Mouse (Mus musculus): Measurements from ENCODE around the gene 1700007K13Rik. TPM values are rescaled to one million over a fixed set of nuclear protein-coding genes. Genes with fewer than 3 reads are reported as not detected.

The 1700007K13Rik gene
- polyA plus RNA-seq, 1 experiment, result 0.43 TPM

- H3K4me2 ChIP-seq (ENCODE audit: low read depth), result no peak overlapping the region
- H3ac ChIP-seq (ENCODE audit: control insufficient read depth, insufficient read length), result no peak overlapping the region
- H3K27me3 ChIP-seq (ENCODE audit: control insufficient read depth, insufficient read depth, insufficient read length), result peaks cover 4% of the 10 kb centered on the region
- H3K79me2 ChIP-seq (ENCODE audit: control insufficient read depth, insufficient read depth), result no peaks in the 10 kb centered on the region
- TF ChIP-seq CEBPB (IDR thresholded peaks at IDR 0.05; ENCODE audit: insufficient read depth, poor library complexity, severe bottlenecking), result no peak
- TF ChIP-seq REST (IDR thresholded peaks at IDR 0.05; ENCODE audit: insufficient read depth, insufficient read length), result no peak
- no peak for TF ChIP-seq MAX (IDR thresholded peaks at IDR 0.05; ENCODE audit: low read depth)
- TF ChIP-seq POLR2AphosphoS2 (IDR thresholded peaks at IDR 0.05; ENCODE audit: insufficient read length, low read depth), result no peak
- TF ChIP-seq POLR2A (IDR thresholded peaks at IDR 0.05; ENCODE audit: insufficient read length, low read depth), result no peak
- H3K36me3 ChIP-seq (ENCODE audit: control insufficient read depth, insufficient read depth), result no peaks in the 10 kb centered on the region
- H3K4me3 ChIP-seq, result no peak overlapping the region
Observed at GRCm38 (mm10) chr2:28419898-28420297, 46.2 kb downstream of the 1700007K13Rik start.

- Histone ChIP-seq H3ac (ENCODE audit: control insufficient read depth, insufficient read length) (no peak overlapping the region), H3K27me3 (ENCODE audit: control insufficient read depth, insufficient read depth, insufficient read length) (peaks cover 3% of the 10 kb centered on the region), H3K4me3 (no peak overlapping the region), H3K36me3 (ENCODE audit: control insufficient read depth, insufficient read depth) (no peaks in the 10 kb centered on the region), H3K79me2 (ENCODE audit: control insufficient read depth, insufficient read depth) (no peaks in the 10 kb centered on the region), H3K4me2 (ENCODE audit: low read depth) (no peak overlapping the region)
- TF ChIP-seq MAX (IDR thresholded peaks at IDR 0.05; ENCODE audit: low read depth) (no peak), REST (IDR thresholded peaks at IDR 0.05; ENCODE audit: insufficient read depth, insufficient read length) (no peak), MYOD1 (IDR thresholded peaks at IDR 0.05; ENCODE audit: control insufficient read depth in 1 of 3, insufficient read length in 2 of 3, low read depth in 2 of 3) (no peak), POLR2A (IDR thresholded peaks at IDR 0.05; ENCODE audit: insufficient read length, low read depth) (no peak), POLR2AphosphoS2 (IDR thresholded peaks at IDR 0.05; ENCODE audit: insufficient read length, low read depth) (no peak), MYOG (IDR thresholded peaks at IDR 0.05; ENCODE audit: control insufficient read depth in 1 of 3, insufficient read depth in 1 of 3, insufficient read length in 2 of 3, low read depth in 2 of 3) (no peak), TCF12 (IDR thresholded peaks at IDR 0.05; ENCODE audit: insufficient read depth, poor library complexity, severe bottlenecking) (no peak), USF1 (IDR thresholded peaks at IDR 0.05; ENCODE audit: low read depth) (no peak), CEBPB (IDR thresholded peaks at IDR 0.05; ENCODE audit: insufficient read depth, poor library complexity, severe bottlenecking) (no peak), SRF (IDR thresholded peaks at IDR 0.05; ENCODE audit: control insufficient read depth, insufficient read length, low read depth) (no peak), TCF3 (IDR thresholded peaks at IDR 0.05; ENCODE audit: insufficient read length, low read depth) (no peak), E2F4 (IDR thresholded peaks at IDR 0.05; ENCODE audit: insufficient read depth) (no peak)
Observed at GRCm38 (mm10) chr2:28418034-28418433, 48.1 kb downstream of the 1700007K13Rik start.

- Histone ChIP-seq H3K4me3 (no peak overlapping the region), H3K4me2 (ENCODE audit: low read depth) (no peak overlapping the region), H3K36me3 (ENCODE audit: control insufficient read depth, insufficient read depth) (no peaks in the 10 kb centered on the region), H3K27me3 (ENCODE audit: control insufficient read depth, insufficient read depth, insufficient read length) (no peaks in the 10 kb centered on the region), H3K79me2 (ENCODE audit: control insufficient read depth, insufficient read depth) (no peaks in the 10 kb centered on the region), H3ac (ENCODE audit: control insufficient read depth, insufficient read length) (no peak overlapping the region)
- no peak for TF ChIP-seq MYOG (IDR thresholded peaks at IDR 0.05; ENCODE audit: control insufficient read depth in 1 of 3, insufficient read depth in 1 of 3, insufficient read length in 2 of 3, low read depth in 2 of 3)
- no peak for TF ChIP-seq REST (IDR thresholded peaks at IDR 0.05; ENCODE audit: insufficient read depth, insufficient read length)
- TF ChIP-seq USF1 (IDR thresholded peaks at IDR 0.05; ENCODE audit: low read depth), result no peak
- TF ChIP-seq POLR2AphosphoS2 (IDR thresholded peaks at IDR 0.05; ENCODE audit: insufficient read length, low read depth), result no peak
- TF ChIP-seq E2F4 (IDR thresholded peaks at IDR 0.05; ENCODE audit: insufficient read depth), result no peak
- no peak for TF ChIP-seq MYOD1 (IDR thresholded peaks at IDR 0.05; ENCODE audit: control insufficient read depth in 1 of 3, insufficient read length in 2 of 3, low read depth in 2 of 3)
- TF ChIP-seq SRF (IDR thresholded peaks at IDR 0.05; ENCODE audit: control insufficient read depth, insufficient read length, low read depth), result no peak
Observed at GRCm38 (mm10) chr2:28416511-28416910, 49.6 kb downstream of the 1700007K13Rik start.

GRCm38 (mm10) chr2:28415387-28416024, 50.6 kb downstream of the 1700007K13Rik start:
- Histone ChIP-seq H3ac (ENCODE audit: control insufficient read depth, insufficient read length) (no peak overlapping the region), H3K79me2 (ENCODE audit: control insufficient read depth, insufficient read depth) (no peaks in the 10 kb centered on the region), H3K4me2 (ENCODE audit: low read depth) (no peak overlapping the region), H3K27me3 (ENCODE audit: control insufficient read depth, insufficient read depth, insufficient read length) (no peaks in the 10 kb centered on the region), H3K4me3 (no peak overlapping the region), H3K36me3 (ENCODE audit: control insufficient read depth, insufficient read depth) (no peaks in the 10 kb centered on the region)
- TF ChIP-seq USF1 (IDR thresholded peaks at IDR 0.05; ENCODE audit: low read depth) (no peak), TCF3 (IDR thresholded peaks at IDR 0.05; ENCODE audit: insufficient read length, low read depth) (no peak), MYOG (IDR thresholded peaks at IDR 0.05; ENCODE audit: control insufficient read depth in 1 of 3, insufficient read depth in 1 of 3, insufficient read length in 2 of 3, low read depth in 2 of 3) (no peak), TCF12 (IDR thresholded peaks at IDR 0.05; ENCODE audit: insufficient read depth, poor library complexity, severe bottlenecking) (no peak), MAX (IDR thresholded peaks at IDR 0.05; ENCODE audit: low read depth) (no peak), MYOD1 (IDR thresholded peaks at IDR 0.05; ENCODE audit: control insufficient read depth in 1 of 3, insufficient read length in 2 of 3, low read depth in 2 of 3) (no peak), SRF (IDR thresholded peaks at IDR 0.05; ENCODE audit: control insufficient read depth, insufficient read length, low read depth) (no peak), POLR2AphosphoS2 (IDR thresholded peaks at IDR 0.05; ENCODE audit: insufficient read length, low read depth) (no peak), CEBPB (IDR thresholded peaks at IDR 0.05; ENCODE audit: insufficient read depth, poor library complexity, severe bottlenecking) (no peak), POLR2A (IDR thresholded peaks at IDR 0.05; ENCODE audit: insufficient read length, low read depth) (no peak), E2F4 (IDR thresholded peaks at IDR 0.05; ENCODE audit: insufficient read depth) (no peak)

- Histone ChIP-seq H3ac (ENCODE audit: control insufficient read depth, insufficient read length) (no peak overlapping the region), H3K4me2 (ENCODE audit: low read depth) (no peak overlapping the region), H3K4me3 (no peak overlapping the region), H3K79me2 (ENCODE audit: control insufficient read depth, insufficient read depth) (no peaks in the 10 kb centered on the region), H3K36me3 (ENCODE audit: control insufficient read depth, insufficient read depth) (no peaks in the 10 kb centered on the region), H3K27me3 (ENCODE audit: control insufficient read depth, insufficient read depth, insufficient read length) (no peaks in the 10 kb centered on the region)
- no peak for TF ChIP-seq USF1 (IDR thresholded peaks at IDR 0.05; ENCODE audit: low read depth)
- no peak for TF ChIP-seq TCF12 (IDR thresholded peaks at IDR 0.05; ENCODE audit: insufficient read depth, poor library complexity, severe bottlenecking)
- TF ChIP-seq E2F4 (IDR thresholded peaks at IDR 0.05; ENCODE audit: insufficient read depth), result no peak
- TF ChIP-seq POLR2A (IDR thresholded peaks at IDR 0.05; ENCODE audit: insufficient read length, low read depth), result no peak
- TF ChIP-seq POLR2AphosphoS2 (IDR thresholded peaks at IDR 0.05; ENCODE audit: insufficient read length, low read depth), result no peak
- TF ChIP-seq REST (IDR thresholded peaks at IDR 0.05; ENCODE audit: insufficient read depth, insufficient read length), result no peak
- TF ChIP-seq MYOG (IDR thresholded peaks at IDR 0.05; ENCODE audit: control insufficient read depth in 1 of 3, insufficient read depth in 1 of 3, insufficient read length in 2 of 3, low read depth in 2 of 3), result no peak
- TF ChIP-seq MAX (IDR thresholded peaks at IDR 0.05; ENCODE audit: low read depth), result no peak
- TF ChIP-seq TCF3 (IDR thresholded peaks at IDR 0.05; ENCODE audit: insufficient read length, low read depth), result no peak
- no peak for TF ChIP-seq SRF (IDR thresholded peaks at IDR 0.05; ENCODE audit: control insufficient read depth, insufficient read length, low read depth)
- TF ChIP-seq MYOD1 (IDR thresholded peaks at IDR 0.05; ENCODE audit: control insufficient read depth in 1 of 3, insufficient read length in 2 of 3, low read depth in 2 of 3), result no peak
- no peak for TF ChIP-seq CEBPB (IDR thresholded peaks at IDR 0.05; ENCODE audit: insufficient read depth, poor library complexity, severe bottlenecking)
Observed at GRCm38 (mm10) chr2:28414757-28415137, 51.4 kb downstream of the 1700007K13Rik start.
